Mouse (Mus musculus) intestine, embryonic 15.5 days (tissue): ENCODE results near the gene Tmod4. TPM values are rescaled to one million over a fixed set of nuclear protein-coding genes. Genes with fewer than 3 reads are reported as not detected.

Experiments
- polyA plus RNA-seq: library from polyadenylated mRNA; unstranded; fragments of >200 nt; fragmentation: Nextera tagmentation; extraction: Ambion mirVana; gene quantifications from 2 replicates; pipeline ENCODE4 v1.2.1, GENCODE M21; 2015

Gene Tmod4
- polyA plus RNA-seq, 1 experiment from 2014 or later: 0.99 TPM

Other genes starting within 250 kb of the Tmod4 start
- gene Psmb4, start 237.5 kb upstream of the Tmod4 start, polyA plus RNA-seq: 293 and 336 TPM in 2 replicates
- 108 and 123 TPM in 2 replicates for gene Selenbp1, start 191.4 kb upstream of the Tmod4 start, polyA plus RNA-seq
- 6.2 and 6.9 TPM in 2 replicates for gene Rfx5, start 170.4 kb upstream of the Tmod4 start, polyA plus RNA-seq
- 19.8 and 22.6 TPM in 2 replicates for gene Pi4kb, start 149.7 kb upstream of the Tmod4 start, polyA plus RNA-seq
- 17.4 and 19.9 TPM in 2 replicates for gene Zfp687, start 109.0 kb upstream of the Tmod4 start, polyA plus RNA-seq
- gene Psmd4, start 81.9 kb upstream of the Tmod4 start, polyA plus RNA-seq: 205 and 218 TPM in 2 replicates
- gene Pip5k1a, start 17.5 kb upstream of the Tmod4 start, polyA plus RNA-seq: 15.7 and 15.9 TPM in 2 replicates
- gene Vps72, start 13.5 kb upstream of the Tmod4 start, polyA plus RNA-seq: 112 and 113 TPM in 2 replicates
- 57.0 and 62.3 TPM in 2 replicates for gene Scnm1, start 9.5 kb downstream of the Tmod4 start, polyA plus RNA-seq
- 10.3 and 10.7 TPM in 2 replicates for gene Lysmd1, start 9.6 kb downstream of the Tmod4 start, polyA plus RNA-seq
- 4.3 and 5.3 TPM in 2 replicates for gene Tnfaip8l2, start 17.9 kb downstream of the Tmod4 start, polyA plus RNA-seq
- gene Sema6c, start 36.0 kb downstream of the Tmod4 start, polyA plus RNA-seq: 4.3 and 4.8 TPM in 2 replicates
- gene Gabpb2, start 93.4 kb downstream of the Tmod4 start, polyA plus RNA-seq: 8.0 and 8.5 TPM in 2 replicates
- 70.2 and 74.3 TPM in 2 replicates for gene Cdc42se1, start 104.3 kb downstream of the Tmod4 start, polyA plus RNA-seq
- 19.0 and 20.2 TPM in 2 replicates for gene Mllt11, start 107.7 kb downstream of the Tmod4 start, polyA plus RNA-seq
- 0.16 and 0.20 TPM in 2 replicates for gene Gm128, start 117.1 kb downstream of the Tmod4 start, polyA plus RNA-seq
- 0.36 and 0.56 TPM in 2 replicates for gene Bnipl, start 126.7 kb downstream of the Tmod4 start, polyA plus RNA-seq
- 36.1 and 38.4 TPM in 2 replicates for gene Mindy1, start 156.9 kb downstream of the Tmod4 start, polyA plus RNA-seq
- gene Prune1, start 157.6 kb downstream of the Tmod4 start, polyA plus RNA-seq: 15.5 and 15.7 TPM in 2 replicates
- gene Anxa9, start 182.7 kb downstream of the Tmod4 start, polyA plus RNA-seq: 1.4 and 1.6 TPM in 2 replicates
- 146 and 148 TPM in 2 replicates for gene Cers2, start 190.3 kb downstream of the Tmod4 start, polyA plus RNA-seq
- 29.2 and 31.2 TPM in 2 replicates for gene Setdb1, start 232.7 kb downstream of the Tmod4 start, polyA plus RNA-seq